Mouse (Mus musculus) forebrain, embryonic 14.5 days (tissue): ENCODE results near the gene Gm21083. TPM values are rescaled to one million over a fixed set of nuclear protein-coding genes. Genes with fewer than 3 reads are reported as not detected.
"Not testable (repeated sequence)": the region's sequence is repeated elsewhere in the genome, so short reads cannot be mapped to it uniquely, and the experiment has no call there.

Experiments used
- ATAC-seq: fragments of 200-750 bp; cut with Nextera tagmentation; 2 replicates; pipeline ENCODE4 v1.8.0; 2017; ENCODE audit warnings: mild to moderate bottlenecking, moderate library complexity
- DNase-seq: peaks from one replicate; pipeline ENCODE4 v3.0.0-alpha.2; 2015; ENCODE audit warnings: low spot score
- H3K27ac ChIP-seq: fragments of 300-500 bp; sonication (generic); 2 replicates; pipeline ENCODE4 v1.5.1; 2014; ENCODE audit warnings: low read depth, mild to moderate bottlenecking, control low read depth, low read length, moderate library complexity
- H3K27me3 ChIP-seq: fragments of 300-500 bp; sonication (generic); replicated peaks from 2 replicates; pipeline ENCODE4 v1.6.1; 2014; ENCODE audit warnings: low read length, control low read depth, mixed read lengths; ENCODE audit not compliant: control insufficient read depth, insufficient read depth
- H3K36me3 ChIP-seq: fragments of 300-500 bp; sonication (generic); 2 replicates; pipeline ENCODE4 v1.6.1; 2014; ENCODE audit warnings: low read length, control low read depth; ENCODE audit not compliant: control insufficient read depth, insufficient read depth
- H3K4me1 ChIP-seq: fragments of 300-500 bp; sonication (generic); 2 replicates; pipeline ENCODE4 v1.6.1; 2014; ENCODE audit warnings: antibody characterized with exemption, low read length, control low read depth; ENCODE audit not compliant: control insufficient read depth, insufficient read depth
- H3K4me2 ChIP-seq: fragments of 300-500 bp; sonication (generic); 2 replicates; pipeline ENCODE4 v1.6.1; 2014; ENCODE audit warnings: mild to moderate bottlenecking, control low read depth, low read length
- H3K4me3 ChIP-seq: fragments of 300-500 bp; sonication (generic); 2 replicates; pipeline ENCODE4 v1.5.1; 2014; ENCODE audit warnings: low read depth, low read length, control low read depth
- H3K9ac ChIP-seq: fragments of 300-500 bp; sonication (generic); 2 replicates; pipeline ENCODE4 v1.6.1; 2014; ENCODE audit warnings: mild to moderate bottlenecking, low read length, control low read depth, moderate library complexity
- H3K9me3 ChIP-seq: fragments of 300-500 bp; sonication (generic); replicated peaks from 2 replicates; pipeline ENCODE4 v1.6.1; 2016; ENCODE audit warnings: low read length, control low read depth, mixed read lengths; ENCODE audit not compliant: control insufficient read depth
- WGBS: fragments of 180-500 bp; shearing (Covaris S2); extraction: QIAGEN DNeasy Blood & Tissue Kit; methylation state at CpG from one replicate; pipeline ENCODE4 v1.1.7; 2014; 5-methylcytosine and 5-hydroxymethylcytosine counted together
- polyA plus RNA-seq: library from polyadenylated mRNA; unstranded; fragments of >200 nt; fragmentation: Nextera tagmentation; extraction: Ambion mirVana; gene quantifications from 2 replicates; pipeline ENCODE4 v1.2.1, GENCODE M21; 2014

Gene Gm21083
- polyA plus RNA-seq, 1 experiment from 2014 or later = not detected

GRCm38 (mm10) chr5:15603585-15603984, 26.5 kb downstream of the Gm21083 start:
- H3K9ac ChIP-seq, DNase-seq, H3K27ac ChIP-seq, H3K4me2 ChIP-seq, H3K4me3 ChIP-seq, H3K36me3 ChIP-seq, H3K4me1 ChIP-seq, ATAC-seq, H3K27me3 ChIP-seq: not testable (repeated sequence)
- peaks cover 16% of the 10 kb centered on the region for H3K9me3 ChIP-seq
- 77% methylated on average over 8 of the region's 8 CpGs for WGBS

GRCm38 (mm10) chr5:15606677-15607076, 29.5 kb downstream of the Gm21083 start:
- H3K27ac ChIP-seq, H3K9me3 ChIP-seq, H3K4me1 ChIP-seq, H3K4me3 ChIP-seq, H3K27me3 ChIP-seq, H3K4me2 ChIP-seq, DNase-seq, H3K9ac ChIP-seq, H3K36me3 ChIP-seq: not testable (repeated sequence)
- 67% methylated on average over 6 of the region's 6 CpGs for WGBS
- peak; percentile 29; the same call in 1 of the 2 replicates for ATAC-seq

- WGBS = 4% methylated on average over 1 of the region's 1 CpGs
- not testable (repeated sequence) for H3K27ac ChIP-seq, H3K27me3 ChIP-seq, H3K36me3 ChIP-seq, H3K9ac ChIP-seq, H3K9me3 ChIP-seq, H3K4me2 ChIP-seq, ATAC-seq, H3K4me1 ChIP-seq, H3K4me3 ChIP-seq
- DNase-seq = peak; percentile 59
Measured at GRCm38 (mm10) chr5:15610695-15611094, 33.6 kb downstream of the Gm21083 start.

- not testable (repeated sequence) for ATAC-seq, H3K27me3 ChIP-seq, H3K4me3 ChIP-seq, H3K9me3 ChIP-seq, H3K27ac ChIP-seq, H3K9ac ChIP-seq, H3K4me2 ChIP-seq, DNase-seq, H3K4me1 ChIP-seq, H3K36me3 ChIP-seq
- WGBS = 77% methylated on average over 3 of the region's 3 CpGs
Measured at GRCm38 (mm10) chr5:15616195-15616594, 39.1 kb downstream of the Gm21083 start.

- not testable (repeated sequence) for H3K9me3 ChIP-seq, ATAC-seq, H3K9ac ChIP-seq, H3K27ac ChIP-seq, H3K4me3 ChIP-seq, H3K27me3 ChIP-seq, DNase-seq, H3K4me1 ChIP-seq, H3K4me2 ChIP-seq, H3K36me3 ChIP-seq
- 70% methylated on average over 1 of the region's 1 CpGs for WGBS
Measured at GRCm38 (mm10) chr5:15618764-15619163, 41.6 kb downstream of the Gm21083 start, which contains the start of gene Speer4d. TSS of gene Speer4d (plus strand) at chr5:15619064.

- H3K27ac ChIP-seq, DNase-seq, H3K4me2 ChIP-seq, H3K36me3 ChIP-seq, H3K4me3 ChIP-seq, H3K9ac ChIP-seq, H3K4me1 ChIP-seq, H3K27me3 ChIP-seq, H3K9me3 ChIP-seq, ATAC-seq: not testable (repeated sequence)
- 42% methylated on average over 1 of the region's 1 CpGs for WGBS
Measured at GRCm38 (mm10) chr5:15628136-15628535, 51.0 kb downstream of the Gm21083 start.

- ATAC-seq, H3K27ac ChIP-seq, H3K9ac ChIP-seq, H3K4me1 ChIP-seq, H3K4me3 ChIP-seq, H3K4me2 ChIP-seq, H3K9me3 ChIP-seq, H3K27me3 ChIP-seq, H3K36me3 ChIP-seq: not testable (repeated sequence)
- DNase-seq = peak; percentile 36
- WGBS = 31% methylated on average over 5 of the region's 5 CpGs
Measured at GRCm38 (mm10) chr5:15630068-15630467, 52.9 kb downstream of the Gm21083 start.

Other genes with a start within 250 kb of the Gm21083 start
- gene Gm21149, start 100.8 kb upstream of the Gm21083 start, polyA plus RNA-seq = not detected in 2 replicates
- not detected in 2 replicates for gene Gm21190, start 48.1 kb upstream of the Gm21083 start, polyA plus RNA-seq
- not detected in 2 replicates for gene Speer4d, start 41.7 kb downstream of the Gm21083 start, polyA plus RNA-seq
- gene 4930572O03Rik, start 79.7 kb downstream of the Gm21083 start, polyA plus RNA-seq = not detected in 2 replicates
- gene Speer4c, start 136.9 kb downstream of the Gm21083 start, polyA plus RNA-seq = not detected in 2 replicates